Mouse (Mus musculus) megakaryocyte progenitor cell, adult 5-6 weeks (primary cell): ENCODE data around the gene Anks1. TPM values are rescaled to one million over a fixed set of nuclear protein-coding genes. Genes with fewer than 3 reads are reported as not detected.
A peak's percentile ranks its signal among the peaks of the same experiment; 100 is the strongest.
"Not testable (repeated sequence)": the region's sequence is repeated elsewhere in the genome, so short reads cannot be mapped to it uniquely, and the experiment has no call there.

Source experiments
- ATAC-seq: replicated peaks from 2 replicates; pipeline ENCODE4 v1.8.0; 2016; ENCODE audit warnings: mild to moderate bottlenecking, moderate TSS enrichment, inconsistent platforms; ENCODE audit not compliant: poor library complexity
- total RNA-seq, 2 experiments: library from RNA; stranded (forward) in 1 of 2; stranded (reverse) in 1 of 2; fragments of 157-497, 149-512 nt in 1 of 2; fragments of 200-1000 nt in 1 of 2; gene quantifications; 2 replicates each; pipeline versions ENCODE4 v1.2.3 to v1.2.4; 2015 to 2017

The Anks1 gene
- total RNA-seq, 2 experiments from 2014 or later = 29.0 to 29.5 TPM

DNA sequence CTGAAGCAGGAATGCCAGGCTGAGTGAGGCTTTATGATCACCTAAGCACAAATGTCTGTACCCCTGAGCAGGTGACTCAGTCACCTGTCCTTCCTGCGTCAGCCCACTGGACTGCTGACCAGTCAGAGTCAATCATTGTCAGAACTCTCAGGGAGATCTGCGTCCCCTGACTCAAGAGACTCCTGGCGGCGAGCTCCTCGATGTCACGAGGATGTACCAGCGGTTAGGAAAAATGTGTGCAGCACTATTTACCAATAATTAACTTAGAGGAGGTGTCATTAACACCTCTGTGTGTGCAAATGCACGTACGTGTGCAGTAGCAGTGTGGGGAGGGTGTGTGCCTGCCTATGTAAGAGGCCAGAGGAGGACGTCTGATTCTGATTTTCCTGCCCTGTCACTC, 56.2 kb downstream of the Anks1 start:
- no peak for ATAC-seq

DNA sequence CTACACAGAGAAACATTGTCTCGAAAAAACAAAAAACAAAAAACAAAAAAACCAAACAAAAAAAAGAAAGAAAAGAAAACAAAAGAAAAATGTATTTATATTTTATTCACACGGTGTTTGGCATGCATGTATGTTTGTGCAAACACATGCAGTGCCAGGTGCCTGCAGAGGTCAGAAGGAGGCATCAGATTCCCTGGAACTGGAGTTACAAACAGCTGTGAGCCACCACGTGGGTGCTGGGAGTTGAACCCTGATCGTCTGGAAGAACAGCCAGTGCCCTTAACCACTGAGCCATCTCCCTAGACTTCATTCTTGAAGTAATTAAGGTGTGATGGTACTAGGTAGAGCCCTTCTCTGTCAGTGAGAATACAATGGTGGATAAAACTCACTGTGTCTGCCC, 57.0 kb downstream of the Anks1 start:
- no peak for ATAC-seq

DNA sequence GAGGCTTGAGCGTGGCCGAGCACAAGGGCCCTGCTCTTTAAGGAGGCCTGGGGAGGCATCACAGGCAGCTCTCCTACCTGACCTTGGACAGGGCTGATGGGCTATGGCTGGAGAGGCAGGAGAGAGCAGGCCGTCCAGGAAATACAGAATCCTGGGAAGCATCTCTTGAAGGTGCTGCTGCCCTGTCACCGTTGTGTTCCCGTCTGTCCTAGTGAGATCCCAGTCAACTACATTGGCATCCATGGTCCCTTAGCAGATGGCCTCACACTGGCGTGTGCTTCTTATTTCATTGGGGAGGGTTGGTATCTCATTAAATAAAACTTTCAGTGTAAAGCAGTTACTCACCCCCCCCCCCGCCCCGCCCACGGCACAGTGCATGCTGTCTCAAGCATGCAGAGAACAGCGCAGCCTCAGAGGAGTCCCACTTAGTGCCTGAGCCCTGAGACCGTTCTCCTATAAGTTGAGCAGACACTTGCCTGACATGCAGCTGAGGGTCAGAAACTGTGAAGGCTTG, 57.5 kb downstream of the Anks1 start:
- no peak for ATAC-seq

DNA sequence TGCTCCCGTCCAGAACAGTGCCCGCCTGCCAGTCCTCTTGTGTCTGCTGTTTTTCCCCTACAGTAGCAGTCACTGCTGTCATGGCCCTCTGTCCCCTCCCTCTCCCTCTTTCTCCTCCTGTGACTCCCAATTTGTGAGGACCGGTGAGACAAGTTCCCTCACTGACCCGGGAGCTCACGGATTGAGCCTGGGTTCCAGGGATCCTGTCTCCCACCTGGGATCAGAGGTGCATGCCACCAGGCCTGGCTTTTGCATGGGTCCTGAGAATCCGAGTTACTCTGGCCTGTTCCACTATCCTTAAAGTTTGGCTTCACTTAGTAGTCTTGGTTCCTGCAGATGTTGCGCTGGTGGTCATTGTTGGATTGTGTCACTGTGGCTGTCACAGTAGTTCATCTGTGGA, 58.4 kb downstream of the Anks1 start:
- no peak for ATAC-seq

DNA sequence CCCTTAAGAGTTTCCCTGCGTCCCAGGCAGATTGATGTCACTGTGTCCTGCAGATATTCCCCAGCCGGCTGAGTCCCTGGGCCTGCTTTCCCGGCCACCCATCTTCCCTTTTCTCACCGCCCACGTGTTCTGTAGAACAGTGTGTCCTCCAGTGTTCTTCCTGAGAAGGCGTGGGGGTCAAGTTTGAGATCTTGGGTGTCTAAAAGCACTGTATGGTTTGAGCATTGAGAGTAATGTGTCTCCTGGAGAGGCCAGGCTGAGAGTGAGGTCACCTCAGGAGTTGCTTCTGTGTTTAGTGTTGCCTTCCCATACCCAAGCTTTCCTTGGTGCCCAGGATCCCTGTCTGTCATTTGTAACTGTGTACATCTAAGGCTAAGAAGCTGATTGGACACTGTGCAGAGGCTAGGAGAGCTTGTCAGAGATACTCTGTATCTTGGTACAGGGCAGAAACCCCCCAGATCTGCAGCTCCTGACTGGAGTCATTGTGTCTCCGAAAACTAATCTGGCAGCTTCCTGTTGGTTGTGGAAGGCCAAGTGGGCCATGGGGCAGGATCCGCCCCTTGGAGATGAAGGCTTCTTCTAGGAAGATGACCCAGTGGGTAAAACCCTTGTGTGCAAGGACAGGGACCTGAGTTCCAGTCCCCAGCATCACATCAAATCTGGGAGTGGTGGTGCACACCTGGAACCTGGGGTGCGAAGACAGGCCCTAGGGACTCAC, 59.1 kb downstream of the Anks1 start:
- no peak for ATAC-seq

DNA sequence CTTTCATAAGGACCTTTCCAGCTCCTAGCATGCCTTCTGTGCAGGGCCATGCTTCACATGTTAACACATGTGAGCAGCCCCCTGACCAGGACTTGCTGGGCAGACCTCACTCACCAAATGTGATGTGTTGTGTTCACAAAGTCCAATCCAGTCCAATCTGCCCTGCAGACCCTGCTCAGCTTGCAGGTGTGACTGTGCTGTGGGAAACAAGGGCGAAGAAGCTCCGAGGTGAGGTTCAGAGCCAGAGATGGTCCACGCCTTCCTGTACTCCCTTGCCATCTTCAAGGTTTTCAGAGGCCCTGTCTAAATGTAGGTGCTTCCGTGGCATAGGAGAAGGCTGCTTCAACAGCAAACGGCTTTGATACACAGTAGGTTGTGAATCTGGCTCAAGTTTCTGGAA, 59.8 kb downstream of the Anks1 start:
- ATAC-seq = no peak

DNA sequence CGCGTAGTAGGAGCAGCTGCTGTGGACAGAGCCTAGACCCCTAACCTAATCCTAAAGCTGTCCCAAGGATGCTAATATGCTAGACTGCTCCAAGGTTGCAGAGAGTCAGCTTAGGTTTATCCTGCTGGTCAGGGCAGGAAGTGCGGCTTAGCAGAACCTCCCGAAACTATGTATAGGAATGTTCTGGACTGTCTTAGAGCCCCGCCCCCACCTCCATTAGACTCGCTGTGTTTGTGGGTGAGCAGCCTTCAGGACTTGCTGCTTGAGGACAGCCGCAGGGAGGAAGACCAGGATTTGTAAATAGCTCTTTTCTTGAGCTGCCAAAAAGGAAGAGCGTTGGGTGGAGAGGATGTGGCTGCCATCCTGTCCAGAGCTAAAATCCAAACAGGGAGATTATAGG, 60.3 kb downstream of the Anks1 start:
- peak; percentile 54 for ATAC-seq

DNA sequence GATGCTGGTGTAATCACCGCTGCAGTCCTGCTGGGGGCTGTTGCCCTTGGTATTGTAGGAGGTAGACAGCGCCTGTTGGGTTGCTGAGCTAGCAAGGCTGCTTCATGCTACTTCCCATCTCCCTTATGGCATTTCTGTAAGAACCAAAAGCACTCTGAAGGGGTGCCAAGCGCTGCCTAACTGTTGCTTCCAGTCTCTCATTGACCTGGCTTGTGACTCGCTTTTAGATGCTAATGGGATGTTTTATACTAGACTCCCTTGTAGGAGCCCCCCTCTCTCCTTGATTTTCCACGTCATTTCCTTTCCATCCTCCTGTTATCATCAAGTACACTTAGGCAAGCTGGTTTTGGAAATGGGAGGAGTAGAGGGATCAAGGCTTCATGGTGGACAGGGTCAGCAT, 60.8 kb downstream of the Anks1 start:
- no peak for ATAC-seq

DNA sequence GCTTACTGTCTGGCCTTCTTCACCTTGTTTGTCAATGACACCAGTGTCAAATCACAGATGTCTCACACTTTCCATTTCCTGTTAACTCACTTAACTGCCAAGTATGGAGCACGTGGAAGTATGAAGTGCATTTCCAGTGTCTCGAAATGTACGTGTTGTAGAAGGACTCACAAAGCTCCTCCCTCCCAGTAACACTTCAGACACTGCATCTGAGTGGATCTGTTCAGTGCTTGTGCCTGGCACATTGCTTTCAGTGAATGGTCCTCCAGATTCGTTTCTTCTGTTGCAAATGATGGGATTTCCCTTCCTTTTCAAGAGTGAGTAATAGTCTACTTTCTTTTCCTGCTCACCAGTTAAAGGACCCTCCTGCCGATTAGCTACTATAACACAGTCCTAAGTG, 61.2 kb downstream of the Anks1 start:
- ATAC-seq = no peak

DNA sequence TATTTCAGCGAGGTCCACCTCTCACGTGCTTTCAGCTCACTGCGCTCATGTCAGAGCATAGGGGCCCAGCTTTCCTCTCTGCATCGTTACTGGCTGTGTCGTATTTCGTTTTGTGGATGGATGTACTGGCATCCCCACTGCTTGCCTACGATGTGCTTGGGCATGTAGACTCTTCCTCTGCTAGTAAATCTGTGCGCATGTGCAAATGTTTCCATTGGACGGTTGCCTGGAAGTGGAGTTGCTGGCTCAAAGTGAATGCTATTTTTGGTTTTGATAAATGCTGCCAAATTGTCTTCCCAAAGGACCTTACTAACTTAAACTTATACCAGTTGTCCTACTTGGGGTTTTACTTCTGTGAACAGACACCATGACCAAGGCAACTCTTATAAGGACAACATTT, 62.4 kb downstream of the Anks1 start:
- no peak for ATAC-seq

DNA sequence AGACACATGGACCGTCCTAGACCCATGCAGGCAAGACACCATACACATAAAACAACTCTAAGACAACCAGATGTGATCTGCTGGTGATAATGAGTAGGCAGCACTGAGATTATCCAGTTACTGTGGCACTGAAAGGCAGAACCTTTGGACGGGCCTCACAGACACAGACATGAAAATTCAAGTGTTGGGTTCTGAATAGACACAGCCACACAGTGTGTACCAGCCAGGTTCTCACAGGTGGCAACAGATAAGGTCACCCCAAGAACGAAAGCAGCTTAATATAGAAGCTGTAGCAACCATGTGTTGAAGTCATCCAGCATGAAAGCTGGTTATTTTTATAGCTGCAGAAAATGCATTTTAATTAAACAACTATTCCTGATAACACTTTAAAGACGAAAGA, 64.2 kb downstream of the Anks1 start:
- no peak for ATAC-seq

DNA sequence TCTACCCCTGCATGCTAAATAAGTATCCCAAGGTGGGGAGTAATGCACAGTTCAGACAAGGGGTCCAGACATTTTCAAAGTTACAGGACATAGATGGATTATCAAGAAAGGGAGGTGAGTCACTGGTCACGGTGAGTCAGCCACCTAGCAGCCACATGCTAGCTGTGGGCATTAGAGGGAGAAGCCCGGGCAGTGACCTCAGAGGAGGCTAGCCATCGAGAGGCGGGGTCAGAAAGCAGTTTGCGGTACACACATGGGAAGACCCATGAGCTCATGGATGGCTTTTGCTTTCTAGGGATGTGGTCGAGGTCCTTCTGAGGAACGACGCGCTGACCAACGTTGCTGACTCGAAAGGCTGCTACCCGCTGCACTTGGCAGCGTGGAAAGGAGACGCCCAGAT, 67.2 kb downstream of the Anks1 start:
- ATAC-seq = no peak

DNA sequence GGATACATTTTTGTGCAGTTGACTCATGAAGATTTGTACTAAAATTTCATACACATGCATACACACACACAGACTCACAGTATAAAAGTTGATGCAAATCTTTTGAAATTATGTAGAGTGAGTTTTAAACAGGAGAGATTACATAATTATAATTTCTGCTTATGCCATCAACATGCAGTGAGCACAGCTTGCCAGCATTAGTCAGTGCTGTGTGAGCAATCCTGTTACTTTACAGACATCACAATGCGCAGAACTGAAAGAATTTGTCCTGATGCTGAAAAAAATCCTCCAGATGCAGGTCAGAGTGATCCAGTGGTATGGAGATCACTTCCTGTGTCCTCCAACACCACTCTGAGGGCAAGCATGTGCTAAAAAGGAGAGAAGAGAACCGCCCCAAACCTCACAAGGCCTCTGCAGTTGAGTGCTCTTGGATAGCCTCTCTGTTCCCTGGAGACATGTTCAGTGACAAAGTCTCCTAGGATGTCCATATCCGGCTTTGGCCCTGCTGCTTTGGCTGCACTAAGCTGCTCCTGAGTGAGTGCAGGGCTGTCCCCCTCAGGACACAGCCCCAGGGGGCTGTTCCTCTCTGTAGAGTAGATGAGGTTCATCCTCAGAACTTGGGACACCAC, 68.0 kb downstream of the Anks1 start:
- no peak for ATAC-seq

DNA sequence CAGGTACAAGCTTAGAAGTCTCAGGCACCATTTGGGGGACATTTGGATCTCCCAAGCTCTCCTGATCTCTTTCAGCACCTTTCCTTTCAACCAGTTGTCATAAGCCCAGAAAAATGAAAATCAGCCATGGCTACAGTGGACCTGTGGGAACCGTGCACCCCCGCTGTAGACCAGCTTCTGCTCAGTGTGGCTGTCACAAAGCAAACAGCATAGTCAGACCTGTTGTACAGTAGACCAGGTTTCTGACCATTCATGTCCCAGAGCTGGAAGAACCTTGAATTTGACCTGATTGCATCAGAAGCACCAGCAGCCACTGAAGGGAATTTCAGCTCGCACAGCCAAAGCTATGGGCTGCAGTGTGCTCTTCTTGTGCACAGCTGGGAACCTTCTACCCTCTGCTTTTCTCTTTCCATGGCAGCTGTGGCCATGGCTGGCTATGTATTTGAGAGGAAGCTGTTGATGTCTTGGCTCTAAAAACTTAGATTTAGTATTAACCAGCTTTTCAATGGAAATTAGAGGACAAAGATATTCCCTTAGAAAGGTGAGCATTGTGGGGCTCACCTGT, 71.4 kb downstream of the Anks1 start:
- no peak for ATAC-seq

DNA sequence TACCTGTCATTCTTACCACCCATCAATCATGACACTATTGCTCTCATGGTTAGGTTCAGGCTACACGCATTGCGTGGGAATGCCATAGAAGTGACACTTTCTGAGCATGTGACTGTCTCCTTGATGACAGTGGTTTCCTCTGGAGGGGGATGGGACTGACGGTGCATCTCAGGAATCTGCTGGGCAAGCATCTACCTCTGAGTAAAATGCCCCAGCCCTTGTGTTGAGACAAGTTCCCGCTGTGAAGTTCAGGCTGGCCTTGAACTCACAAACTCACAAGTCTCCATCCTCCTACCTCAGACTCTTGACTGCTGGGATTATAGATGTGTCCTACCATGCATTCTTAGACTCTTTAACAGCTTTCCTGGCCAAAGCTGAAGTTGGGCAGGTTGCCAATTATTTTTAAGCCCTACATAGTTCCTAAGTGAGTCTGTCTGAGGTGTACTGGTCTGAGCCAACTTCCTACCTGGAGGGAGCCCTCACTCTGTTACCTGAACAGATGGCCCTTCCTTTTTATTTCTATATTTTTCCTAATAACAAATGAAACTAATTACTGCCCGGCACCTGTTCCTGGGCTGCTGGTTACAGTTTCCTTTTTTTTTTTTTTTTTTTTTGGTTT, 72.5 kb downstream of the Anks1 start:
- no peak for ATAC-seq

DNA sequence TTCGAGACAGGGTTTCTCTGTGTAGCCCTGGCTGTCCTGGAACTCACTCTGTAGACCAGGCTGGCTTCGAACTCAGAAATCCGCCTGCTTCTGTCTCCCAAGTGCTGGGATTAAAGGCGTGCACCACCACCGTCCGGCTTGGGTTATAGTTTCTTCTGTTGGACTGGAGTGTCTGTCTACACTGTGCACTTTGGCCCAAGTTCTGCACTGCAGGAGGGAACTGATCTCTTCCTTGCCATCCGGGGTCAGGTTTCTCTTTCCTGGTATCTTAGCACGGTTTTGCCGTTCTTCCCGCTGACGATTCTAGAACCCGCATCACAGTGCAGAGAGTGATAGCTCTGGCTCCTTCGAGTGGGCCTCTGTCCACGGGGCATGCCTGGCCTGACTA, 73.0 kb downstream of the Anks1 start:
- ATAC-seq = not testable (repeated sequence)

DNA sequence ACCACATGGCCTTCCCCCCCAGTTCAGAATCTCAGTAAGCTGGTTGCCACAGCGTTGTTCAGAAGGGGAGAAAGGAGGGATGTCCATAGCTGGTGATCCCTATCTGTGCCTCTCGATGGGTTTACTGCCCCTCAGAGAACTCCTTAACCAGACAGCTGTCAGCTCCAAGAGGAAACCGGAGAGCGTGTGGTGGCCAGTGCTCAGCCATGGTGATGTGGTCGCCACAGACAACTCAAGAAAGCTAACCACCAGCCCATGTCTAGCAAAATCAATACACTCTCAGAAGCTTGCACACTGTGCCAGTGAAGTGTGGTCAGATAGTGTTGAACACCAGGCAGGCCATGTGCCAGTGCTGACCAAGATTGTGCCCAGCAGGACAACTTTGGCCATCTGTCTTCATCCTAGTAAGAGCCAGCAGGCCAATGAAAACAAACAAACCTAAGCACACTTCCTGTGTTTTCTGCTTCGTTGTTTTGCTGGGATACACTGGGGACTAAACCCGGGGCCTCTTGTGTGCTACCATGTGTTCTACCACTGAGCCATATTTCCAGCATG, 73.7 kb downstream of the Anks1 start:
- ATAC-seq = no peak

DNA sequence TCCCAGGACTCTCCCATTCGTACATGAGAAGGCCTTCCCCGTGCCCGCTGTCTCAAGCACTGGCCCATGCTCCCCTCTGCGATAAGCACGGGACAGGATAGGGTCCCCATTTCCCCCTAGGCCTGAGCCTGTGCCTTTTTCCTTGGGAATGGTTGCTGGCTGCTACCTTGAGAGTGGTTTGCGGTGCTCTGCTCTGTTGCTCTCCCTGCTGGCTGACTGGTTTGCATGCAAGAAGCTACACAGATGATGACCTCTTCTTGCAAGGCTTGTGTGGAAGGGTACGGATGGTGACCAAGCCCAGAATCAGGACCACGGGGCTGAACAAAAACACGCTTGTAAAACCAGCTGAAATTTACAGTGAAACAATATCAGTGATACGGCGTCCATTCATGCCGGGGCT, 75.3 kb downstream of the Anks1 start:
- ATAC-seq = no peak

DNA sequence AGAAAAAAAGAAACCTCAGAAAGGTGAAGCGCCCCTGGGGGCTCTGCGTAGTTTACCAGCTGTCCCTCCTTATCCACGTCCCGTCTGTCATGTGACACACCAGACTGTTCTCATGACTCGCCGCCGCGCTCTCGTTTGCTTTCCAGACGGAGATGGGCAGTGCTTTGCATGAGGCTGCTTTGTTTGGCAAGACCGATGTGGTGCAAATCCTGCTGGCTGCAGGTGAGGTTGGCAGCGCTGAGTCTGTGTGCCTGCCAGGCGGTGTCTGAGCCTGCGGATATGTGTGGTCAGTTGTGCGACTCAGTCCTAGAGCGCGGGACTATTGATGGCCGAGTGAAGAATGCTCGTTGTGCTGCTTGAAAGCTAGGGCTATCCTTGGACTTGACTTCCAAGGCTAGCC, 77.0 kb downstream of the Anks1 start:
- ATAC-seq = no peak

DNA sequence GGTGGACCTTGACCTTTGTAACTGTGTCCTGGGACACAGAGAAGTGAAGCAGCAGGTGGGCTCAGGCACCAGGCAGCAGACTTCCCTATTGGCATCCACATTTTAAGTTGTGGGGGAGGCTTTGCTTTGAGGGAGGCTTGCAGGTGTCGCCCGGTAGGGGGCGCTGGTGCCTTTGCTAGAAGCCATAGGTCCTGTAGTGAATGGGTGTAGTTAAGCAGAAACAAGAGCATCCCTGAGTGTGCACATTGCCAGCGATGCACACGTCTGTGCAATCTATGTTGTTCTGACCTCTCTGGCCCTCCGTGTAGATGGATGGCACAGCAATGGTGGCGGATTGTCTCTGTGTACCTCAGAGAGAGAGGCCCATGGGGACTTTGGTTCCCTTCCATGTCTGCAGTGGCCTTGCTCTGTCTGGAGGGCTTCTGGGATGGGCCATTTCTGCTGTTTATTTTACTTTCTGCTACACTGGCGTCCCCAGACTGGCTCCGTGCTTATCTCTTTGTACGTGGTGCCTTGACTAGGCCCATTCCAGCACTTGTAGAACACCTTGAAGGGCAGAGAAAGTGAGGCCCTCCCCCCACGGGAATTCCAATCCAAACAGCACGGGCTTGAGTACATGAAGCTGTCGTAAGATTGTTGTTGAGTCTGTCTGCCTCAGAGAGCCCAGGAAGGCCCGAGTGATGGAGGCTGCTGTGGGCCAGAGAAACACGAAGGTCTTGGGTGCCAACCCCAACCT, 80.9 kb downstream of the Anks1 start:
- peak; percentile 93 for ATAC-seq
